Comparison of ENCODE assay signal across 8 mouse cellular contexts in the genomic region with DNA sequence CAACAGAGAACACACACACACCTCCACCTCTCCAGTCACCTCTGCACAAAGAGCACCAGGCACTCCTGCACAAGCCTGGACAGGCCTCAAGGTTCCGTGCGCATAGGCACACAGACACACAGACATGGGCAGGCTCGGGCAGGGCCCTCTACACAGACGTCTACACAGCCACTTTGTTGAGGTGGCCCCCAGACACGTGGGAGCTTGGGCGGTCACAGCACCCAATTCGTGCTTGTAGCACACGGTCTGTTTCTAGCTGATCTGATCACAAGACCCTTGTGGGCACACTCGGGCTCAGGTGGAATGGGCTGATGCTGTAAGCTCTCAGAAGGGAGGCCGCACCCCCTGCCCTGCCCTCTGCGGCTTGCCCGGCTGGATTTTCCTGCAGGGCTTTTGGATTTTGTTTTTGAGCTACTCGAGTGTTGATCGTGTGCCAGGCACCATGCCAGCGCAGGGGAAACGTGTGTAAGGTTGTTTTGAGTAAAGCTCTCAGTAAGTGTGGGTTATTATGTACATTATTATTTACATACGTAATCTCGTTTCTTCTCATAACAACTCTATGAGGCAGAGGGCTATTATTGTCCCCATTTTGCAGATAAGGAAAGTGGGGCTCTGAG. TPM values are rescaled to one million over a fixed set of nuclear protein-coding genes. Genes with fewer than 3 reads are reported as not detected.
DNase-seq lines count a peak whose midpoint lies in the region; ATAC-seq and TF ChIP-seq lines count a peak whose summit lies in the region.

No protein-coding gene starts in this region.

- H3K27ac ChIP-seq in heart, postnatal 0 days (ENCODE audit: low read depth) = peak overlapping the region; percentile 77
- H3K27ac ChIP-seq in embryonic facial prominence, embryonic 14.5 days (replicated peaks; ENCODE audit: low read depth, low read length) = peak overlapping the region; percentile 74

- peaks cover 40% of the 10 kb centered on the region for H3K4me1 ChIP-seq in heart, postnatal 0 days (ENCODE audit: control insufficient read depth, insufficient read depth)
- H3K4me1 ChIP-seq in embryonic facial prominence, embryonic 14.5 days (ENCODE audit: control insufficient read depth, insufficient read depth, low read length) = peaks cover 23% of the 10 kb centered on the region

- H3K4me2 ChIP-seq in heart, postnatal 0 days (ENCODE audit: low read depth, low read length) = peak overlapping the region; percentile 39
- no peak overlapping the region for H3K4me2 ChIP-seq in embryonic facial prominence, embryonic 14.5 days (ENCODE audit: low read depth, low read length)

- no peak overlapping the region for H3K4me3 ChIP-seq in heart, postnatal 0 days (ENCODE audit: low read depth, low read length)
- H3K4me3 ChIP-seq in embryonic facial prominence, embryonic 14.5 days (ENCODE audit: low read depth, low read length) = no peak overlapping the region

- 0 out of 2 replicates have a peak, but pooled peaks cover 5% of the 10 kb centered on the region for H3K36me3 ChIP-seq in heart, postnatal 0 days (replicated peaks; ENCODE audit: control insufficient read depth, insufficient read depth, low read length)
- H3K36me3 ChIP-seq in embryonic facial prominence, embryonic 14.5 days (ENCODE audit: control insufficient read depth, insufficient read depth, low read length) = 0 out of 2 replicates have a peak, but pooled peaks cover 6% of the 10 kb centered on the region

- TF ChIP-seq CTCF in heart, postnatal 0 days (IDR thresholded peaks at IDR 0.05; ENCODE audit: low read depth) = no peak

- DNase-seq in heart, postnatal 0 days (ENCODE audit: low spot score) = no peak
- DNase-seq in heart, postnatal 25 days (ENCODE audit: low spot score) = no peak
- peak; percentile 77 for DNase-seq in embryonic facial prominence, embryonic 14.5 days (ENCODE audit: low spot score)
- DNase-seq in kidney, postnatal 14 days = peak; percentile 54
- no peak for DNase-seq in layer of hippocampus, adult 11-12 months (ENCODE audit: low spot score)
- DNase-seq in gastrocnemius, adult 8-10 months (ENCODE audit: low spot score in 2 of 2) = no peak
- DNase-seq in cerebellum, adult 8-10 months = no peak

- no peak for TF ChIP-seq EP300 in heart, postnatal 0 days (IDR thresholded peaks at IDR 0.05; ENCODE audit: low read depth)

- 0 out of 2 replicates have a peak overlapping the region, but pooled peaks have one; percentile 5 for H3K9ac ChIP-seq in heart, postnatal 0 days (replicated peaks; ENCODE audit: low read depth, low read length)
- H3K9ac ChIP-seq in embryonic facial prominence, embryonic 14.5 days (ENCODE audit: low read depth, low read length) = no peak overlapping the region

- no peaks in the 10 kb centered on the region for H3K27me3 ChIP-seq in heart, postnatal 0 days (ENCODE audit: control insufficient read depth, insufficient read depth, low read length)
- H3K27me3 ChIP-seq in embryonic facial prominence, embryonic 14.5 days (replicated peaks; ENCODE audit: control insufficient read depth, insufficient read depth, low read length) = no peaks in the 10 kb centered on the region

- peak; percentile 12; the same call in 1 of the 2 replicates for ATAC-seq in heart, postnatal 0 days (ENCODE audit: insufficient read depth, low read depth)
- ATAC-seq in embryonic facial prominence, embryonic 14.5 days (ENCODE audit: low read depth) = peak; percentile 91
- peak; percentile 7; the same call in 1 of the 2 replicates for ATAC-seq in megakaryocyte-erythroid progenitor cell, adult 5-6 weeks (replicated peaks; ENCODE audit: low FRiP score, low TSS enrichment, poor library complexity, severe bottlenecking)

- WGBS in heart, postnatal 0 days = 39% methylated on average over 18 of the region's 18 CpGs
- WGBS in embryonic facial prominence, embryonic 14.5 days = 69% methylated on average over 18 of the region's 18 CpGs

- intact Hi-C loops in heart, postnatal 25 days (cut with DNase I) = no loop called here

- no peaks in the 10 kb centered on the region for H3K9me3 ChIP-seq in heart, postnatal 0 days (replicated peaks; ENCODE audit: control insufficient read depth, low read length)
- no peaks in the 10 kb centered on the region for H3K9me3 ChIP-seq in embryonic facial prominence, embryonic 14.5 days (ENCODE audit: control insufficient read depth, low read length)

RNA-seq across cellular contexts. Expression of a gene that starts 21.5 kb away (rescaled TPM):
- total RNA-seq in heart, postnatal 0 days (2014; rRNA removed; ENCODE audit: low replicate concordance) = 17.5 and 24.2 TPM in 2 replicates
- polyA plus RNA-seq in heart, postnatal 0 days (2015; fragmentation: Nextera tagmentation; extraction: Ambion mirVana) = 10.5 and 11.7 TPM in 2 replicates
- total RNA-seq in heart, postnatal 25 days (2021) = 10 to 100 TPM; 11.0 to 12.7 TPM
- 10.5 and 11.9 TPM in 2 replicates for polyA plus RNA-seq in embryonic facial prominence, embryonic 14.5 days (2014; fragmentation: Nextera tagmentation; extraction: Ambion mirVana)
- 8.3 and 13.4 TPM in 2 replicates for total RNA-seq in megakaryocyte-erythroid progenitor cell, adult 5-6 weeks (2014; fragmentation: Nextera tagmentation)
- 3.2 and 3.4 TPM in 2 replicates for total RNA-seq in megakaryocyte-erythroid progenitor cell, adult 5-6 weeks (2017)
- total RNA-seq in gastrocnemius, adult 8-10 months (2022) = 1 to 10 TPM in 3 of 4 experiments, under 1 TPM in 1; 0.92 to 2.1 (median 1.5) TPM

RNA-seq across cellular contexts. Expression of a gene that starts 24.5 kb away (rescaled TPM):
- total RNA-seq in heart, postnatal 0 days (2014; rRNA removed; ENCODE audit: low replicate concordance) = 26.0 and 27.2 TPM in 2 replicates
- polyA plus RNA-seq in heart, postnatal 0 days (2015; fragmentation: Nextera tagmentation; extraction: Ambion mirVana) = 57.2 and 57.4 TPM in 2 replicates
- total RNA-seq in heart, postnatal 25 days (2021) = 10 to 100 TPM; 14.1 to 18.0 TPM
- polyA plus RNA-seq in embryonic facial prominence, embryonic 14.5 days (2014; fragmentation: Nextera tagmentation; extraction: Ambion mirVana) = 73.7 and 89.1 TPM in 2 replicates
- 65.7 and 67.1 TPM in 2 replicates for total RNA-seq in megakaryocyte-erythroid progenitor cell, adult 5-6 weeks (2014; fragmentation: Nextera tagmentation)
- 28.8 and 42.4 TPM in 2 replicates for total RNA-seq in megakaryocyte-erythroid progenitor cell, adult 5-6 weeks (2017)
- total RNA-seq in gastrocnemius, adult 8-10 months (2022) = 1 to 10 TPM; 4.8 to 6.2 (median 5.8) TPM

RNA-seq across cellular contexts. Expression of a gene that starts 24.5 kb away (rescaled TPM):
- total RNA-seq in heart, postnatal 0 days (2014; rRNA removed; ENCODE audit: low replicate concordance) = 2.5 and 5.5 TPM in 2 replicates
- polyA plus RNA-seq in heart, postnatal 0 days (2015; fragmentation: Nextera tagmentation; extraction: Ambion mirVana) = 2.0 and 2.3 TPM in 2 replicates
- total RNA-seq in heart, postnatal 25 days (2021) = 1 to 10 TPM; 1.4 to 1.8 TPM
- 2.0 and 2.6 TPM in 2 replicates for polyA plus RNA-seq in embryonic facial prominence, embryonic 14.5 days (2014; fragmentation: Nextera tagmentation; extraction: Ambion mirVana)
- 8.2 and 9.7 TPM in 2 replicates for total RNA-seq in megakaryocyte-erythroid progenitor cell, adult 5-6 weeks (2014; fragmentation: Nextera tagmentation)
- 2.7 and 4.7 TPM in 2 replicates for total RNA-seq in megakaryocyte-erythroid progenitor cell, adult 5-6 weeks (2017)
- 1 to 10 TPM in 1 of 4 experiments, under 1 TPM in 3; 0.56 to 1.3 (median 0.83) TPM for total RNA-seq in gastrocnemius, adult 8-10 months (2022)

RNA-seq across cellular contexts. Expression of a gene that starts 38.0 kb away (rescaled TPM):
- total RNA-seq in heart, postnatal 0 days (2014; rRNA removed; ENCODE audit: low replicate concordance) = 0.35 TPM in 1 of 2 replicates, not detected in the other
- 0.51 and 0.98 TPM in 2 replicates for polyA plus RNA-seq in heart, postnatal 0 days (2015; fragmentation: Nextera tagmentation; extraction: Ambion mirVana)
- under 1 TPM; 0.28 to 0.52 TPM for total RNA-seq in heart, postnatal 25 days (2021)
- 0.35 and 0.79 TPM in 2 replicates for polyA plus RNA-seq in embryonic facial prominence, embryonic 14.5 days (2014; fragmentation: Nextera tagmentation; extraction: Ambion mirVana)
- total RNA-seq in megakaryocyte-erythroid progenitor cell, adult 5-6 weeks (2014; fragmentation: Nextera tagmentation) = not detected in 2 replicates
- total RNA-seq in megakaryocyte-erythroid progenitor cell, adult 5-6 weeks (2017) = 0.11 and 1.9 TPM in 2 replicates
- total RNA-seq in gastrocnemius, adult 8-10 months (2022) = under 1 TPM in 2 of 4 experiments, not detected in 2; 0.20 to 0.48 TPM

RNA-seq across cellular contexts. Expression of a gene that starts 52.9 kb away (rescaled TPM):
- total RNA-seq in heart, postnatal 0 days (2014; rRNA removed; ENCODE audit: low replicate concordance) = 14.0 and 29.4 TPM in 2 replicates
- polyA plus RNA-seq in heart, postnatal 0 days (2015; fragmentation: Nextera tagmentation; extraction: Ambion mirVana) = 35.8 and 40.5 TPM in 2 replicates
- 10 to 100 TPM; 25.1 to 27.1 TPM for total RNA-seq in heart, postnatal 25 days (2021)
- polyA plus RNA-seq in embryonic facial prominence, embryonic 14.5 days (2014; fragmentation: Nextera tagmentation; extraction: Ambion mirVana) = 45.7 and 45.8 TPM in 2 replicates
- total RNA-seq in megakaryocyte-erythroid progenitor cell, adult 5-6 weeks (2014; fragmentation: Nextera tagmentation) = 24.4 and 37.7 TPM in 2 replicates
- total RNA-seq in megakaryocyte-erythroid progenitor cell, adult 5-6 weeks (2017) = 18.8 and 25.7 TPM in 2 replicates
- 10 to 100 TPM; 22.8 to 25.3 (median 24.9) TPM for total RNA-seq in gastrocnemius, adult 8-10 months (2022)

Comparison
In these comparisons a context has a peak if more than half of its experiments do, and no peak if none do; other contexts are left out.
1. ATAC-seq: peak in every context shown above with its lines; median percentile 91 in embryonic facial prominence, embryonic 14.5 days; 12 in heart, postnatal 0 days; 7 in megakaryocyte-erythroid progenitor cell, adult 5-6 weeks.
2. DNase-seq: peak in embryonic facial prominence, embryonic 14.5 days (single experiment) and kidney, postnatal 14 days (single experiment); none in heart, postnatal 0 days (single experiment), heart, postnatal 25 days (single experiment), layer of hippocampus, adult 11-12 months (single experiment), gastrocnemius, adult 8-10 months (0 of 2) and cerebellum, adult 8-10 months (single experiment).